Mouse (Mus musculus) embryo, embryonic 10 days (tissue): ENCODE measurements around the gene Cnih1.
"Not testable (repeated sequence)": the region's sequence is repeated elsewhere in the genome, so short reads cannot be mapped to it uniquely, and the experiment has no call there.

Source experiments
- DNase-seq: peaks from one replicate; pipeline ENCODE4 v3.0.0-alpha.2; 2015; ENCODE audit warnings: low spot score

Gene Cnih1

DNA sequence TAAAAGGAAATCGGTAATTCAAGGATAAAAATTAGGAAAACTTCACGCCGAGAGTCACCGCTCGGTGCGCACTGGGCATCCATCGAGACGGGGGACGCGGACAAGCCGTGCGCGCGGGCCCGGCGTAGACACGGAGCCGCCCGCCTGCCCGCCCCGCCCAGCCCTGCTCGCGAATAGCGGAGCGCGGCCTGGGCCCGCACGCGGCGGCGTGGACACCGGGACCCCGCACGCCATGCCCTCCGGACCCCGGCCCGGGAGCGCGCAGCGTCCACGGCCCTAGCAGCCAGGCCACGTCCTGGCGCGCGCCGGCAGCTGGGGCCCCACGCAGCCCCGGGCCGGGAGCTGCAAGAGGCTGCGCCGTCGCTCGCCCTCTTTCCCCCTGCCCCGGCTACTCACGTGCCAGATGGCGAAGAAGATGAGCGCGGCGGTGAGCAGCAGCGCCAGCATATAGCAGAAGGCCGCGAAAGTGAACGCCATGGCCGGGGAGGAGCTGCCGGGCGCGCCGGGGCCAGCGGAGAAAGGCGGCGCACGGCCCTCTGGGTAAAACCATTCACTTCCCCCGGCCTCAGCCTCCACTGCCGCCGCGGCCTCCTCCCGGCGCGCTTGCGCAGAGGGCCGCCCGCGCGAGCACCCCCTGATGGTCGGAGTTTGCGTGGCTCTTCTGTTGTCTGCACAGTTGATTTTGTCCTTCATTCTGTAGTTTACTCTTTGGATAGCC, at the start of gene Cnih1:
Gene Cnih1, minus strand, starts transcription at position 625 of the 718 bp plus-strand sequence.
- DNase-seq: peak; percentile 91

GRCm38 (mm10) chr14:46832354-46833272, 44.4 kb upstream of the Cnih1 start:
- peak; percentile 8 for DNase-seq

DNA sequence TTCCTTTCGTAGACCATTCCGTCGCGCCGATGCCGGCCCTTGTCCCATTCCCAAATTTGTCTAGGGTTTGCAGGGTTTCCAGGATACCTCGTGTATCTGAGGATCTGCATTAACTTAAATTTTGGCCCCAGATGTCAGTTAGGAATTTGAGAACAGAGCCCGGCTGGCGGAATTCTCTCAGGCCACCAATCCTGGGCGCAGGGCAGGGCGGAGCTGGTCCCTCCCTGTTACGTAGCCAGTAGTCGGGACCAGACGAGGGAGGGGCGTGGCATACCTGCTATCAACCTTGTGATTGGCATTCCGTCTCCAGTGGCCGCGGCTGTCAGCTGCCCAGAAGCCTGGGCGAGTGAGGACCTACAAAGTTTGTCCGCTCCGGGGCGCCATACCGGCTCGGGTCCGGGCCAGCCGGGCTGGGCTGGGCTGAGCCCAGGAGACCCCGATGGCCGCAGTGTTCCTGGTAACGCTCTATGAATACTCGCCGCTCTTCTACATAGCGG, 43.7 kb upstream of the Cnih1 start, which contains the start of gene Cgrrf1:
Gene Cgrrf1, plus strand, starts transcription at position 289 of the 497 bp plus-strand sequence.
- DNase-seq: peak; percentile 100

DNA sequence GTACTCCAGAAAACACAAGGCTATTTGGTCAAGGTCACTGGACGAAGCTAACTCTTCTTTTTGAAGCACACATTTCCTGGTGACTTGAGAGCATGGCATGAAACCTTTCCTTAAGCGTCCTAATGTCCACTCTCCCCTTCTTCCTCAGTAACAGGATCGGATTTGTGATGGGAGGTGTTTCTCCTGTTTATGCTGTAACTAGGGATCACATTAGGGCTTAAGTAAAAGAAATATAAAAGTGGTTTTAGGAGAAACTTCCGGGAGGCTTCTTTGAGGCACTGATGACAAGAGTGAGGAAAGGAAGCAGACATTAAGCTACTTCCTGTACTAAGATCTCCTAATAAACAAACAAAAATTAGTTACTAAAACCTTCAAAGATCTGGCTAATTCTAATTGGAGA, 43.1 kb upstream of the Cnih1 start:
- peak; percentile 11 for DNase-seq

DNA sequence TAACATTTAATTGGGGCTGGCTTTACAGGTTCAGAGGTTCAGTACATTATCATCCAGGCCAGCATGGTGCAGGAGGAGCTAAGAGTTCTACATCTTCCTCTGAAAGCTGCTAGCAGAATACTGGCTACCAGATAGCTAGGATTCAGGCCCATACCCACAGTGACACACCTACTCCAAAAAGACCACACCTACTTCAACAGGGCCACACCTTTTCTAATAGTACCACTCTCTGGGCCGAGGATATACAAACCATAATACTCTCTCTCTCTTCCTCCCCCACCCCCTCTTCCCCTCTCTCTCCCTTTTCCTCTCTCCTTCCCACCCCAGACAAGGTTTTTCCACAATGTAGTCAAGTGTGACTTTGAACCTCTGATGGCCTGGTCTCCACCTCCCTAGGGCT, 39.2 kb upstream of the Cnih1 start:
- no peak for DNase-seq

GRCm38 (mm10) chr14:46823996-46824395, 35.8 kb upstream of the Cnih1 start:
- no peak for DNase-seq

DNA sequence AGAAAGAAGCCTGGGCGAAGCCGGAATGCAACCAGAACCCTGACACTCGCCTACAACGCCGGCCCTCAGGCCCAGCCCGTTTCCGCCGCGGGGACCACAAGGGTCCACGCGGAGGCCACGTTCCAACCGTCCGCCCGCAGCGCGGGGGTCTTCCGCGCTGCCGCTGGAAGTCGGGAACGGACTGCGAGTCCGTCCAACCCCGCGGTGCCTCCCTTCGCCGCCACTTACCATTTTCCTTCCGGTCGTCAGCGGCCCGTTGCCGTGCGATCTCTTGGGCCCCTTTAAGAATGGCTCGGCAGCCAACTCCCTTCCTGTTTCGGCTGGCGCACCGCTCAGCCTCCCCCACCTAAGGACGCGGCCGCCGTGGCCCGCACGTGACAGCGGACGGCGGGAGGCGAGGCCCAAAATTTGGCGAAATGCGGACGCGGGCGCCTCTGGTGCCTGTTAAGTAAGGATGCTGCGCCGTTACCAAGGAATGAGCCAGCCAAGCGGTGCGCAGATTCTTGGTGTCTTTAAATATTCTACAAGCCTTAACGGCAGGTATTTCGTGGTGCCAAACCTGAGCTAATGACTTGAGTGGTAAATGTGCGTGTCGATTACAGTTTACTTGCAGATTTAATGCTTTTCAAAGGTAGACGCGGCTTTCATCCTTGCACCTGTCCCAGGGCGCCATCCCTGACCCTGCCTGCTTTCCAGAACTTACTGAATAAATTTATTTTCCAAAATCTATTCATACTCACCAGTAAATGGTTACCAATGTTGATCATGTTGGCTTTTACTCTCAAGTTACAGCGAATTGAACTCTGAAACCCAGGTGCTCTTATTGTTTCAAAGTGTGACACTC, 33.9 kb upstream of the Cnih1 start, which contains the start of gene Gmfb:
Gene Gmfb, minus strand, starts transcription at position 370 of the 844 bp plus-strand sequence.
- DNase-seq: peak; percentile 96

DNA sequence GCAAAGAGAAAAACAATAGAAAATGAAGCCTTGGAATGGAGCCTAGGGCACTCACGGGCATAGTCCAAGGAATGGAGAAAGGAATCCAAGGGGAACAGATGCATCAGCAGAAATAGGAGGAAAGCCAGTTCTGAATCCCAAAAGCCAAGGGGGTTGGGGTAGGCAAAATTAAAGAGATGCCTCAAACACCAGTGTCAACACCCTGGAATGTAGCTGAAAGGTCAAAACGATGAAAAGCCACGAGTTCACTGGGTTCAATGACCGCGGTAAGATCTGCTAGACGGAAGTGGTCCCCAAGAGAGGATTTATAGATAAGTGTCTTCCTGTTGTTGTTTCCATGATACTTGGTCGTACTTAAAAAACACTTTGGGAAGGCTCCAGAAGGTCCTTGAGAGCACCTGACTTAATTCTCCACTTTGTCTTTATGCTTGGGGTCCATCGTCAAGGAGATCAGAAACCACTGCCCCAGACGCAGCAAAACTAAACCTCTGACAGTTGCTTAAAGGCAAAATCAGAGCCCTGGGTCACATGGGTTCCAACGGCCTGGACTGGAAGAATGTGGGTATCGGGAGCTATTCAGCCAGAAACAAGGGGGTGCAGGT, 33.2 kb upstream of the Cnih1 start:
- peak; percentile 40 for DNase-seq

DNA sequence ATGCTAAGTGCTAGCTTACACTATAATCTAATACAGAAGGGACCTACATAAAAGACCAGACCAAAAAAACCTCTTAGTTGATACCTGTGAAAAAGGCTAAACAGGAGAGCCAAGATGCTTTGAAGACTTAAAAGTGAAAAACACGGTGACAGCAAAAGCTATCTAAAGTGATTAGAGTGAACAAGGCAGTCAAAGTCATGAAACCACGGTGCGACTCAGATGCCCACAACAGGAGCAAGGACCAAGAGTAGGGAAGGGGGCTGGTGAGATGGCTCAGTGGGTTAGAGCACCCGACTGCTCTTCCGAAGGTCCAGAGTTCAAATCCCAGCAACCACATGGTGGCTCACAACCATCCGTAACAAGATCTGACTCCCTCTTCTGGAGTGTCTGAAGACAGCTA, 31.8 kb upstream of the Cnih1 start:
- not testable (repeated sequence) for DNase-seq

DNA sequence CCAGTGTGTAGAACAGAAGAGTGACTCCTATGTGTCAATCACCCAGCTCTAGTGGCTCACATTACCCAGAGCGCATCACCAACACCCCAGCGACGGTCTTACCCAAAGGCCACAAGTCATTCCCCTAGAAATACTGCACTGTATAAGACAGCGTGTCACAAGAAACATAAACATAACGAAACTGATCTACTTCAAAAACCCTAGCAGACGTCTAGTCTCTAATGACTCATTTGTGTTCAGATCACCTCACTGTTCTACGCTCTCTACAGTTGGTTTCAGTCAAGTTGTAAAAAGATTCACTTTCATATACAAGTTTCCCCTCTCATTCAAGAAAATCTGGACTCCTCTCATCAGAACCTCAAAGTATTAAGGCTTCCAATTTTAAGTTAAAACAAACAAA, 30.5 kb upstream of the Cnih1 start:
- no peak for DNase-seq

- no peak for DNase-seq
Measured at GRCm38 (mm10) chr14:46816916-46817622, 28.9 kb upstream of the Cnih1 start.

DNA sequence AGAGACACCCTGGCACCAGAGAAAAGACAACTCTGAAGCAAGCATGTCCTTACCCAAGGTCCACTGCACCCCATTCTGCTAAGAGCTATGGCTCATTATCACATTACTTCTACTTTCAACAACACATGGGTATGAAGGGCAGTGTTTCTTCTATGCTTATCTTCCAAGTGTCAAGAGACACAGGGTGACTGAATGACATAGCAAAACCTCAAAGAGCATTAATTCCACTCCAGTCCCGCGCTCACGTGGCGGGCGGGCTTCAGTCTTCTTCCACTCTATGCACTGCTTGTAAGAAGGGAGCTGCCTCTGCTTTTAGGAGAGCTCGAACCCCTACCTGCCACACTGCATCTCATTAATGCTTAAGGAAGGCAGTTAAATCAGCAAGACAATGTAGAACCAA, 27.4 kb upstream of the Cnih1 start:
- DNase-seq: no peak

- no peak for DNase-seq
Measured at GRCm38 (mm10) chr14:46807927-46808326, 19.7 kb upstream of the Cnih1 start.

GRCm38 (mm10) chr14:46806186-46806585, 18.0 kb upstream of the Cnih1 start:
- DNase-seq: no peak

DNA sequence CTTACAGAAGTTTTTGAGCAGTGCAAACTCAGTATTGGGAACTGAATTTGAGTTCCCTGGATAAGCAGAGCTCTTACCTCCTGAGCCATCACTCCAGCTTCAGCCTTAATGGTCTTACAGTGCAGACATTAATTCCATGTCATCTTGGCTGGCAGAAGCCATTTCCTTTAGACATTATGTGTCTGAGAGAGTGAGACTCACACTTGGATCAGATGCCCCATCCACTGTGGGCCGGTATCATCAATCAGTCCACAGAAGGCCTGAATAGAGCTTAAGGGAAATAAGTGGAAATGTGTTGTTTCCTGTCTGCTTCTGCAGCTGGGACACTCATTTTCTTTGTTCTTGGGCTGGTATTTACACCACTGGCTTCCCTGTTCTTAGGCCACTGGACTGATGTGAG, 15.6 kb upstream of the Cnih1 start:
- DNase-seq: no peak

- DNase-seq: no peak
Measured at GRCm38 (mm10) chr14:46803259-46803658, 15.0 kb upstream of the Cnih1 start.

GRCm38 (mm10) chr14:46800684-46801345, 12.6 kb upstream of the Cnih1 start:
- DNase-seq: no peak

GRCm38 (mm10) chr14:46794157-46794556, 5.9 kb upstream of the Cnih1 start:
- DNase-seq: no peak

- DNase-seq: no peak
Measured at GRCm38 (mm10) chr14:46790723-46791122, 2.5 kb upstream of the Cnih1 start.

DNA sequence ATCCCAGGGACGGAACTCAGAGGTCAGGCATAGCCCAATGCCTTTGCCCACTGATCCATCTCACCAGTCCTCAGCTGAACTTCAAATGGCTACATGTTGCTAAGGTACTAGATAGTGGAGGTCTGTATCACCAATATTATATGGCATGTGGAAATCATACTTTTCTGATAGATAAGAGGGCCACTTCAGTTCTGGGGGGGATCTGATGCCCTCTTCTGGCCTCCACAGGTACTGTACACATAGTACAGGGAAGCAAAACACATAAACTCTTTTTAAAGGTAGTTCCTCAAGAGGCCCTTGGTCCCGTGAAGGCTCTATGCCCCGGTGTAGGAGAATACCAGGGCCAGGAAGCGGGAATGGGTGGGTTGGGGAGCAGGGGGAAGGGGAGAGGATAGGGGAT, 2.1 kb upstream of the Cnih1 start:
- DNase-seq: no peak
